Mouse (Mus musculus): Measurements from ENCODE around the gene Morc2b. TPM values are rescaled to one million over a fixed set of nuclear protein-coding genes. Genes with fewer than 3 reads are reported as not detected.
"Not testable (repeated sequence)": the region's sequence is repeated elsewhere in the genome, so short reads cannot be mapped to it uniquely, and the experiment has no call there.

The Morc2b gene
- not detected in 2 replicates for polyA plus RNA-seq (2012)

DNA sequence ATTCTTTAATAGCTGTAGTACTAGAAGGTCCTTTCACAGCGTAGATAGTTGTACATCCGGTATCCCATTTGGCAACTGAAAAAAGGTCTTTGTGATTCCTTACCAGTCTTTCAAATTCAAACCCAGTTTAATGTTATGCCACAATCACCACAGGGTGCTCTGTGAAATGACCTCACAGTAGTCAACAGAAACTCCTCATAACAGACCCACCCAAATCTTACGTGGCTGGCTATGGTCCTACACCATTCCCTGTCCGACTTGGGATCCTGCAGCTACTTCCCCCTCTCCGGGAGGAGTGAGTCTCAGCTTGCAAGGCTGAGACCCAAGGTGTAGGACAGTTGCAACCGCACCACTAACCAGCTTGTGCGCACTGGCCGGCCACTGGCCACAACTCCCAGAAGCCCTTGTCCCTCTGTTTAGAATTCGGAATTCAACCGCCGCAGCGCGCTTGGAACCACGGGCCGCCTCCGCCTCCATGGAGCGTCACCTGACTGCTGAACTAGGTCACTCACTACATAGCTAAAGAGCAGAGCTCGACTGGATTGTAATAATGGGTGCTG is at the start of gene Morc2b:
Morc2b (minus strand) TSS at position 423 of the 560 bp plus-strand sequence.
- Histone ChIP-seq H3K9me3 (ENCODE audit: control insufficient read depth, low read length) (peaks cover 21% of the 10 kb centered on the region), H3K4me1 (ENCODE audit: control insufficient read depth) (no peaks in the 10 kb centered on the region), H3K27me3 (ENCODE audit: control insufficient read depth) (no peaks in the 10 kb centered on the region), H3K4me3 (replicated peaks) (no peak within 1 kb of the TSS), H3K36me3 (ENCODE audit: control insufficient read depth) (no peaks in the 10 kb centered on the region)
- TF ChIP-seq TAL1 (IDR thresholded peaks at IDR 0.05; ENCODE audit: low read length) (no peak), GATA1 (IDR thresholded peaks at IDR 0.05; ENCODE audit: low read length) (no peak)

GRCm38 (mm10) chr17:33168147-33168546 is 28.7 kb upstream of the Morc2b start, which contains the start of gene Olfr55:
Gene Olfr55, plus strand, starts transcription at chr17:33168447.
- not testable (repeated sequence) for H3K9me3 ChIP-seq (ENCODE audit: control insufficient read depth, low read length); H3K27me3 ChIP-seq (ENCODE audit: control insufficient read depth); H3K36me3 ChIP-seq (ENCODE audit: control insufficient read depth); H3K4me3 ChIP-seq (replicated peaks); H3K4me1 ChIP-seq (ENCODE audit: control insufficient read depth)

- no peaks in the 10 kb centered on the region for H3K36me3 ChIP-seq (ENCODE audit: control insufficient read depth)
- TF ChIP-seq GATA1 (IDR thresholded peaks at IDR 0.05; ENCODE audit: low read length) (no peak), TAL1 (IDR thresholded peaks at IDR 0.05; ENCODE audit: low read length) (no peak)
- no peaks in the 10 kb centered on the region for H3K4me1 ChIP-seq (ENCODE audit: control insufficient read depth)
- H3K4me3 ChIP-seq (replicated peaks): no peak overlapping the region
- H3K27me3 ChIP-seq (ENCODE audit: control insufficient read depth): no peaks in the 10 kb centered on the region
- H3K9me3 ChIP-seq (ENCODE audit: control insufficient read depth, low read length): no peaks in the 10 kb centered on the region
Measured at GRCm38 (mm10) chr17:33126257-33126656, 13.2 kb downstream of the Morc2b start.

- Histone ChIP-seq H3K4me3 (replicated peaks) (no peak overlapping the region), H3K9me3 (ENCODE audit: control insufficient read depth, low read length) (no peaks in the 10 kb centered on the region), H3K36me3 (ENCODE audit: control insufficient read depth) (no peaks in the 10 kb centered on the region), H3K27me3 (ENCODE audit: control insufficient read depth) (no peaks in the 10 kb centered on the region), H3K4me1 (ENCODE audit: control insufficient read depth) (no peaks in the 10 kb centered on the region)
- TF ChIP-seq TAL1 (IDR thresholded peaks at IDR 0.05; ENCODE audit: low read length) (no peak), GATA1 (IDR thresholded peaks at IDR 0.05; ENCODE audit: low read length) (no peak)
Measured at GRCm38 (mm10) chr17:33124546-33124945, 14.9 kb downstream of the Morc2b start.

GRCm38 (mm10) chr17:33097396-33097795 is 42.1 kb downstream of the Morc2b start:
- Histone ChIP-seq H3K4me3 (replicated peaks) (no peak overlapping the region), H3K36me3 (ENCODE audit: control insufficient read depth) (no peaks in the 10 kb centered on the region), H3K9me3 (ENCODE audit: control insufficient read depth, low read length) (no peaks in the 10 kb centered on the region), H3K27me3 (ENCODE audit: control insufficient read depth) (no peaks in the 10 kb centered on the region), H3K4me1 (ENCODE audit: control insufficient read depth) (peaks cover 10% of the 10 kb centered on the region)
- TF ChIP-seq GATA1 (IDR thresholded peaks at IDR 0.05; ENCODE audit: low read length) (no peak), TAL1 (IDR thresholded peaks at IDR 0.05; ENCODE audit: low read length) (no peak)

- H3K4me1 ChIP-seq (ENCODE audit: control insufficient read depth): peaks cover 27% of the 10 kb centered on the region
- H3K27me3 ChIP-seq (ENCODE audit: control insufficient read depth): no peaks in the 10 kb centered on the region
- TF ChIP-seq TAL1 (IDR thresholded peaks at IDR 0.05; ENCODE audit: low read length) (no peak), GATA1 (IDR thresholded peaks at IDR 0.05; ENCODE audit: low read length) (no peak)
- no peaks in the 10 kb centered on the region for H3K9me3 ChIP-seq (ENCODE audit: control insufficient read depth, low read length)
- no peaks in the 10 kb centered on the region for H3K36me3 ChIP-seq (ENCODE audit: control insufficient read depth)
- H3K4me3 ChIP-seq (replicated peaks): peak overlapping the region; percentile 74
Measured at GRCm38 (mm10) chr17:33092391-33093193, 46.9 kb downstream of the Morc2b start.

DNA sequence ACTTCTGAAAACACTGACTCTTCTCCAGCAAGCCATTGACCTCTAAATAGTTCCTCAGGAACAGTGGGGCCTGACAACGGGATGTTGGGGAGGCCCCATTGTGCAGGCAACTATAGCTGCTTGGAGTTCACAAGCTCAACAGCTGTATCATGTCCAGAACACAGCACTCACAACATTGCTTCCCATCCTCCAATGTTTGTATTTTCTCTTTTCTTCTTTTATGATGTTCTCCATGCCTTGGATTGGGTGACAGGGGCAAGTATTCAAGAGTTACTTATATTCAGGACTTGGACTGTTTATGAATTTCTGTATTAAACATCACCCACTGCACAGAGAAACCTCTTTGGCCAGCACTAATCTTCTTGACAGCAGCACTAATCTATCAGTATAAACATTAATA is 47.9 kb downstream of the Morc2b start:
- Histone ChIP-seq H3K36me3 (ENCODE audit: control insufficient read depth) (no peaks in the 10 kb centered on the region), H3K4me1 (ENCODE audit: control insufficient read depth) (peaks cover 27% of the 10 kb centered on the region), H3K27me3 (ENCODE audit: control insufficient read depth) (no peaks in the 10 kb centered on the region), H3K9me3 (ENCODE audit: control insufficient read depth, low read length) (no peaks in the 10 kb centered on the region), H3K4me3 (replicated peaks) (no peak overlapping the region)
- TF ChIP-seq GATA1 (IDR thresholded peaks at IDR 0.05; ENCODE audit: low read length): no peak
- no peak for TF ChIP-seq TAL1 (IDR thresholded peaks at IDR 0.05; ENCODE audit: low read length)

GRCm38 (mm10) chr17:33089220-33089949 is 50.1 kb downstream of the Morc2b start, which contains the start of gene Zfp563:
Gene Zfp563, plus strand, starts transcription at chr17:33089310.
- no peaks in the 10 kb centered on the region for H3K9me3 ChIP-seq (ENCODE audit: control insufficient read depth, low read length)
- TF ChIP-seq GATA1 (IDR thresholded peaks at IDR 0.05; ENCODE audit: low read length) (no peak), TAL1 (IDR thresholded peaks at IDR 0.05; ENCODE audit: low read length) (no peak)
- no peaks in the 10 kb centered on the region for H3K27me3 ChIP-seq (ENCODE audit: control insufficient read depth)
- H3K4me1 ChIP-seq (ENCODE audit: control insufficient read depth): peaks cover 27% of the 10 kb centered on the region
- H3K4me3 ChIP-seq (replicated peaks): peak within 1 kb of the TSS; percentile 79
- H3K36me3 ChIP-seq (ENCODE audit: control insufficient read depth): no peaks in the 10 kb centered on the region

GRCm38 (mm10) chr17:33067958-33068357 is 71.5 kb downstream of the Morc2b start, which contains the start of gene 4921501E09Rik:
Gene 4921501E09Rik, minus strand, starts transcription at chr17:33068058.
- H3K36me3 ChIP-seq (ENCODE audit: control insufficient read depth): no peaks in the 10 kb centered on the region
- no peaks in the 10 kb centered on the region for H3K9me3 ChIP-seq (ENCODE audit: control insufficient read depth, low read length)
- no peak for TF ChIP-seq GATA1 (IDR thresholded peaks at IDR 0.05; ENCODE audit: low read length)
- H3K4me3 ChIP-seq (replicated peaks): no peak within 1 kb of the TSS
- no peaks in the 10 kb centered on the region for H3K27me3 ChIP-seq (ENCODE audit: control insufficient read depth)
- no peaks in the 10 kb centered on the region for H3K4me1 ChIP-seq (ENCODE audit: control insufficient read depth)

Other genes starting within 250 kb of the Morc2b start
- gene Zfp870, start 248.0 kb downstream of the Morc2b start, polyA plus RNA-seq (2012): 0.01 TPM in 1 of 2 replicates, not detected in the other
- not detected in 2 replicates for gene Cyp4f14, start 222.3 kb downstream of the Morc2b start, polyA plus RNA-seq (2012)
- gene Cyp4f13, start 192.3 kb downstream of the Morc2b start, polyA plus RNA-seq (2012): 0.19 and 0.49 TPM in 2 replicates
- 0.02 and 0.04 TPM in 2 replicates for gene Zfp472, start 173.9 kb downstream of the Morc2b start, polyA plus RNA-seq (2012)
- 0.02 and 0.03 TPM in 2 replicates for gene Zfp952, start 146.6 kb downstream of the Morc2b start, polyA plus RNA-seq (2012)
- gene Zfp763, start 106.3 kb downstream of the Morc2b start, polyA plus RNA-seq (2012): not detected in 2 replicates
- gene 4921501E09Rik, start 71.6 kb downstream of the Morc2b start, polyA plus RNA-seq (2012): not detected in 2 replicates
- gene Zfp563, start 50.4 kb downstream of the Morc2b start, polyA plus RNA-seq (2012): not detected in 2 replicates
- not detected in 2 replicates for gene Olfr55, start 28.8 kb upstream of the Morc2b start, polyA plus RNA-seq (2012)
- gene Olfr239, start 51.6 kb upstream of the Morc2b start, polyA plus RNA-seq (2012): not detected in 2 replicates
- not detected in 2 replicates for gene Olfr1564, start 82.0 kb upstream of the Morc2b start, polyA plus RNA-seq (2012)
- 0.02 TPM in 1 of 2 replicates, not detected in the other for gene Zfp955a, start 115.5 kb upstream of the Morc2b start, polyA plus RNA-seq (2012)
- gene Olfr63, start 125.0 kb upstream of the Morc2b start, polyA plus RNA-seq (2012): not detected in 2 replicates
- 0.01 and 0.02 TPM in 2 replicates for gene Zfp955b, start 149.9 kb upstream of the Morc2b start, polyA plus RNA-seq (2012)
- 0.03 TPM in 1 of 2 replicates, not detected in the other for gene Zfp81, start 219.2 kb upstream of the Morc2b start, polyA plus RNA-seq (2012)